Comparison of ENCODE assay signal across 8 mouse cellular contexts in the genomic region with DNA sequence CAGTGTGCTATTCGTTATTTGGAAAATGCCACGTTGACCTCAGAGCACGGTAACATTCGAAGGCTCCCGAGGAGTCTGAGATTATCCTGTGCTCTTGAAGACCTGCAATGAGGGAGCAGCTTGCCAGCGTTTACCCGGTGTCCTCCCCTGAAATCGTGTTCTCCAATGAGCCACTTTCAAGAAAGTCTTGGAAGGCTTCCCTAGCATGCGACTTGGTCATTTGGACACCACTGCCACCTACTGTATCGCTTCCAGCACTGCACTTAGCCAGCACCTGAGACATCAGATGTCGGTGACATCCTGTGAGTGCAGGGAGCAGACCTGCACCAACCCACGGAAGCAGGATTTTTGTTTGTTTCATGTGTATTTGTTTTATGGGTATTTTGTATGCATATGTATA. TPM values are rescaled to one million over a fixed set of nuclear protein-coding genes. Genes with fewer than 3 reads are reported as not detected.
DNase-seq lines count a peak whose midpoint lies in the region; ATAC-seq lines count a peak whose summit lies in the region.

No protein-coding gene starts in this region.

- peaks cover 5% of the 10 kb centered on the region for H3K4me1 ChIP-seq in hindbrain, embryonic 15.5 days (replicated peaks)

- no peak overlapping the region for H3K27ac ChIP-seq in hindbrain, embryonic 15.5 days (replicated peaks)

- H3K36me3 ChIP-seq in hindbrain, embryonic 15.5 days: no peaks in the 10 kb centered on the region

- H3K4me3 ChIP-seq in hindbrain, embryonic 15.5 days: no peak overlapping the region

- H3K9ac ChIP-seq in hindbrain, embryonic 15.5 days: no peak overlapping the region

- peak; percentile 63 to 90 for DNase-seq in adrenal gland, adult (ENCODE audit: inconsistent age in 2 of 2, low spot score in 1 of 2)
- no peak for DNase-seq in adrenal gland, postnatal 4 days (ENCODE audit: low spot score in 2 of 2)
- DNase-seq in cerebellum, postnatal 25 days: peak; percentile 83 to 87
- peak; percentile 74 to 83 for DNase-seq in frontal cortex, postnatal 36 days (ENCODE audit: low spot score in 2 of 2)
- peak; percentile 75 to 82 for DNase-seq in layer of hippocampus, postnatal 14 days (ENCODE audit: low spot score in 2 of 2)
- peak; percentile 82 for DNase-seq in lung, postnatal 36 days
- DNase-seq in right cerebral cortex, postnatal 10 days (ENCODE audit: low spot score in 2 of 2): peak; percentile 80 to 82

- peak; percentile 69; the same call in 1 of the 2 replicates for ATAC-seq in hindbrain, embryonic 15.5 days (ENCODE audit: low FRiP score, low read depth)

- peaks cover 7% of the 10 kb centered on the region; the same call in 1 of the 2 replicates for H3K27me3 ChIP-seq in hindbrain, embryonic 15.5 days

- H3K9me3 ChIP-seq in hindbrain, embryonic 15.5 days: no peaks in the 10 kb centered on the region

- H3K4me2 ChIP-seq in hindbrain, embryonic 15.5 days: peak overlapping the region; percentile 42

- 9% methylated on average over 12 of the region's 12 CpGs for WGBS in hindbrain, embryonic 15.5 days

RNA-seq across cellular contexts. Expression of a gene that starts 15.4 kb away (rescaled TPM):
- total RNA-seq in adrenal gland, postnatal 4 days (2021): 1 to 10 TPM; 1.6 to 3.5 TPM
- polyA plus RNA-seq in hindbrain, embryonic 15.5 days (2015; fragmentation: Nextera tagmentation; extraction: Ambion mirVana): 0.86 and 1.0 TPM in 2 replicates
- total RNA-seq in layer of hippocampus, postnatal 14 days (2021): 1 to 10 TPM; 4.2 to 4.7 TPM

RNA-seq across cellular contexts. Expression of a gene that starts 55.0 kb away (rescaled TPM):
- total RNA-seq in adrenal gland, postnatal 4 days (2021): 10 to 100 TPM; 38.1 to 39.2 TPM
- 4.3 and 4.9 TPM in 2 replicates for polyA plus RNA-seq in hindbrain, embryonic 15.5 days (2015; fragmentation: Nextera tagmentation; extraction: Ambion mirVana)
- 1 to 10 TPM; 7.0 to 8.9 TPM for total RNA-seq in layer of hippocampus, postnatal 14 days (2021)

Comparison
In these comparisons a context has a peak if more than half of its experiments do, and no peak if none do; other contexts are left out.
1. DNase-seq: peak in adrenal gland, adult (2 of 2), cerebellum, postnatal 25 days (2 of 2), frontal cortex, postnatal 36 days (2 of 2), layer of hippocampus, postnatal 14 days (2 of 2), lung, postnatal 36 days (single experiment) and right cerebral cortex, postnatal 10 days (2 of 2); none in adrenal gland, postnatal 4 days (0 of 2).